Mouse (Mus musculus) adrenal gland, postnatal 4 days (tissue): ENCODE results near the gene Nrn1l. TPM values are rescaled to one million over a fixed set of nuclear protein-coding genes. Genes with fewer than 3 reads are reported as not detected.

ENCODE experiments used
- DNase-seq, 2 experiments: peaks; one replicate each; pipeline ENCODE4 v3.0.0; 2021 to 2022; ENCODE audit warnings: low spot score in 2 of 2, mixed read lengths in 2 of 2
- total RNA-seq, 2 experiments: library from RNA; stranded (reverse); gene quantifications; 2 replicates each; pipeline ENCODE4 v1.2.3; 2021

Gene Nrn1l
- total RNA-seq, 2 experiments from 2014 or later = 0.90 TPM; not detected in 1

DNA sequence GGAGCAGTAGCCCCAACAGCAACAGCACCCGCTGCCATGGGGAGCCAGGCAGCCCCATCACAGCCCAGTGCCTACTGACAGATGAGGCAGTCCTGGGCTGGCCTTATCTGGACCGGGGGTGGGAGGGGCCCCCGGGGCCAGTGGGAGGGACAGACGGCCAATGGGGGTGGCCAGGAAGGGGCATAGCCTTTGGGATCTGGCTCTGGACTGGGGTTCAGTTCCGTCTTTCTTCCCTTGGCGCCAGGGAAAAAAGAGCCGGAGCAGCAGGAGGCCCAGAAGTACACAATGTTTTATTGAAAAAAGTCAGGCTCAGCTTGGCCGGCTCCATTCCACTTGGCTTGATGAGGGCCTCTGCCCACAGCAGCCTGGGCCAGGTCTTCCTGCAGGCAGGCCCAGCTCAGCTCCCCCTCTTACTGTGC lies 50.0 kb downstream of the Nrn1l start, which contains the start of gene Lcat:
TSS of gene Lcat (minus strand) at position 62 of the 419 bp plus-strand sequence.
- DNase-seq = no peak

Other genes starting within 250 kb of the Nrn1l start
- 1 to 10 TPM; 4.5 to 4.9 TPM for gene Carmil2, start 207.3 kb upstream of the Nrn1l start, total RNA-seq
- gene Acd, start 192.5 kb upstream of the Nrn1l start, total RNA-seq = 10 to 100 TPM; 32.2 to 36.0 TPM
- 10 to 100 TPM; 10.8 TPM for gene Pard6a, start 192.4 kb upstream of the Nrn1l start, total RNA-seq
- gene 4933405L10Rik, start 185.9 kb upstream of the Nrn1l start, total RNA-seq = not detected
- gene Enkd1, start 185.4 kb upstream of the Nrn1l start, total RNA-seq = 10 to 100 TPM in 1 of 2 experiments, 1 to 10 TPM in 1; 9.8 to 11.7 TPM
- 10 to 100 TPM in 1 of 2 experiments, 1 to 10 TPM in 1; 8.3 to 11.6 TPM for gene Gfod2, start 134.9 kb upstream of the Nrn1l start, total RNA-seq
- gene Ranbp10, start 66.2 kb upstream of the Nrn1l start, total RNA-seq = 10 to 100 TPM; 36.5 to 37.6 TPM
- gene Tsnaxip1, start 65.8 kb upstream of the Nrn1l start, total RNA-seq = not detected
- gene Cenpt, start 40.3 kb upstream of the Nrn1l start, total RNA-seq = 10 to 100 TPM; 15.9 to 21.7 TPM
- 10 to 100 TPM; 40.0 to 42.2 TPM for gene Thap11, start 38.4 kb upstream of the Nrn1l start, total RNA-seq
- 10 to 100 TPM; 53.1 to 57.4 TPM for gene Nutf2, start 33.0 kb upstream of the Nrn1l start, total RNA-seq
- 10 to 100 TPM; 50.3 to 51.3 TPM for gene Edc4, start 12.7 kb upstream of the Nrn1l start, total RNA-seq
- gene Pskh1, start 6.9 kb downstream of the Nrn1l start, total RNA-seq = 10 to 100 TPM; 44.3 to 48.7 TPM
- gene Ctrl, start 40.3 kb downstream of the Nrn1l start, total RNA-seq = 10 to 100 TPM in 1 of 2 experiments, not detected in 1; 98.9 TPM
- 10 to 100 TPM; 76.8 to 84.8 TPM for gene Psmb10, start 44.9 kb downstream of the Nrn1l start, total RNA-seq
- gene Lcat, start 49.8 kb downstream of the Nrn1l start, total RNA-seq = 10 to 100 TPM in 1 of 2 experiments, 1 to 10 TPM in 1; 2.1 to 33.5 TPM
- gene Slc12a4, start 72.5 kb downstream of the Nrn1l start, total RNA-seq = 10 to 100 TPM; 30.9 to 40.2 TPM
- gene Dpep3, start 85.9 kb downstream of the Nrn1l start, total RNA-seq = not detected
- gene Dus2, start 97.8 kb downstream of the Nrn1l start, total RNA-seq = 10 to 100 TPM; 15.0 to 15.3 TPM
- not detected for gene Dpep2nb, start 112.4 kb downstream of the Nrn1l start, total RNA-seq
- gene Ddx28, start 118.3 kb downstream of the Nrn1l start, total RNA-seq = 10 to 100 TPM; 15.4 to 16.2 TPM
- gene Nfatc3, start 165.3 kb downstream of the Nrn1l start, total RNA-seq = 10 to 100 TPM; 52.0 to 52.7 TPM
- gene Esrp2, start 243.4 kb downstream of the Nrn1l start, total RNA-seq = 1 to 10 TPM; 7.2 to 8.8 TPM